Mouse (Mus musculus) liver (tissue): ENCODE measurements at regions not wholly inside any gene's neighbourhood (a gene's known extent, or its start where the extent isn't known, plus 50 kb on each side); places are given as distances from the start of the nearest gene placed in this dataset.
A peak's percentile ranks its signal among the peaks of the same experiment; 100 is the strongest.

Experiments
- DNase-seq: peaks from one replicate; pipeline ENCODE4 v3.0.0-alpha.2; 2020; ENCODE audit warnings: mixed read lengths

- no peak for DNase-seq
These were observed 54.8 kb upstream of the Zfp280d start for GRCm38 (mm10) chr9:72219892-72220291.

- DNase-seq: peak; percentile 8
These were observed 53.3 kb upstream of the Zfp280d start for GRCm38 (mm10) chr9:72221333-72221732.
